Mouse (Mus musculus) splenic B cell, adult 2 months (primary cell): ENCODE results near the gene Rnf215.

ENCODE experiments used
- DNase-seq: peaks from one replicate; pipeline ENCODE4 v3.0.0-alpha.2; 2011; ENCODE audit warnings: low read depth, low spot score
- H3K27me3 ChIP-seq: 2 replicates; pipeline ENCODE4 v1.6.1; 2012; ENCODE audit warnings: mild to moderate bottlenecking, low read length, moderate library complexity, mixed read lengths; ENCODE audit not compliant: control insufficient read depth, poor library complexity, insufficient read depth, severe bottlenecking
- H3K36me3 ChIP-seq: 2 replicates; pipeline ENCODE4 v1.6.1; 2012; ENCODE audit warnings: mild to moderate bottlenecking, low read length, moderate library complexity, mixed read lengths; ENCODE audit not compliant: control insufficient read depth, poor library complexity, insufficient read depth, severe bottlenecking

Gene Rnf215

GRCm38 (mm10) chr11:4186486-4187317, 51.7 kb downstream of the Rnf215 start, which contains the start of gene Tbc1d10a:
Gene Tbc1d10a (plus strand): TSS chr11:4186789.
- DNase-seq, result peak; percentile 99
- H3K27me3 ChIP-seq, result no peaks in the 10 kb centered on the region
- H3K36me3 ChIP-seq, result no peaks in the 10 kb centered on the region

DNA sequence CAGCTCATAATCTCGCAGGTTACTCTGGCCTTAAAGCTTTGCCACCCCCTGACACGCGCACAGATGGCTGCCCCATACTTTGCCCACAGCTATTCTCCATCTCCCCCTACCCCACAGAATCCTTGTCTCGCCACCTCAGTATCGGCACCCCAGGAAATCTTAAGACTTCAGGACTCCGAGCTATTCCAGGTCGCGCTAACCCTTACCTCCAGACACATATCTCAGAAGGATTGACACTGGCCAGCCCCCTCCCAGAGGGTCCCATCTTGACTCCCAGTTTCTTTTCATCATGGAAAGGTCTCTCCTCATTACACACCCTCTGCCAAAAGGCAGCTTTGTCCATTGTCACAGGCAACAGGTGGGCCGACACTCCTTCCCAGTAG, 52.3 kb downstream of the Rnf215 start:
- DNase-seq, result no peak
- H3K27me3 ChIP-seq, result no peaks in the 10 kb centered on the region

GRCm38 (mm10) chr11:4189182-4189581, 54.2 kb downstream of the Rnf215 start:
- H3K27me3 ChIP-seq, result no peaks in the 10 kb centered on the region
- no peaks in the 10 kb centered on the region for H3K36me3 ChIP-seq
- DNase-seq, result no peak

More for the DNA sequence above, 52.3 kb downstream of the Rnf215 start:
- no peaks in the 10 kb centered on the region for H3K36me3 ChIP-seq

DNA sequence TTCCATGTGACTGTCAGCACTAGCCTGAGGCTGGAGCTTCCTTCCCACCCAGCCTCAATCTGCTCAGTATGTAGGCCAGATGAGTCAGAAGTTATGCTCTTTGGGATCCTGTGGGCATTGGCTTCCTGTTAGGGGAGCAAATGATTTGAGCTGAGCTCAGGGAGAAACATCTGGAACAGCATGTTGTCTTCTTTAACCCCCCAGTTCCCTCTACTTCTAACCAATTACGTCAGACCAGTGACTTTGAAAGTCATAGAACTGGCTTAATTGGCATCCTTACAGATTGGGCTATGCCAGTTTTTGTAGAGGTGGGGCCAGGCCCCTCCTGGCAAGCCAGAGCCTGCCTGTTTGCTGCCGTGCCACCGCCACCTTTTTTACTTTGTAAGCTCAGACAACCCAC, 55.7 kb downstream of the Rnf215 start:
- Histone ChIP-seq H3K36me3 (no peaks in the 10 kb centered on the region), H3K27me3 (no peaks in the 10 kb centered on the region)
- DNase-seq, result no peak
